Mouse (Mus musculus): ENCODE data around the gene Tssc4.

DNA sequence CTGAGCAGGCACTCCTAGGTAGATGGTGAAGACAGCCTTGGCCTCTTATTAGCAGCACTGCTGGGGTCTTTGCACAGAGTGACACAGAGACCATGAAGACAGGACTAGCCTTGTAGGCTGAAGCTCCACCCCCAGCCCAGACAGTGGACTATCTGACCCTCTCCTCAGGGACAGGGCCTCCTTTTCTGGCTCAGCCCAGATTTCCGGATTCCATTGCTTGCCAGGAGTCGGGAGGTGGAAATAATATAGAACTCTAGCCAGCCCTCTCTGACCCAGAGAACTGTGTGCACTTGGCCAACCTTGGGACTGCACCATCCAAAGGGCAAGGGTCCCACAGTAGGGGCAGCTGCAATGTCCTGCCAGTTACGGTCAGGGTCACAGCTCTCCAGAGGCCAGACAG, 27.0 kb upstream of the Tssc4 start:
- TF ChIP-seq CTCF (IDR thresholded peaks at IDR 0.05; ENCODE audit: low read depth) (no peak), EP300 (IDR thresholded peaks at IDR 0.05; ENCODE audit: low read depth) (peak; percentile 70)

Data from heart, postnatal 0 days (tissue).